ENCODE assay signal across 8 mouse cellular contexts in genomic region chr8:111337311-111337889, GRCm38 (mm10). TPM values are rescaled to one million over a fixed set of nuclear protein-coding genes. Genes with fewer than 3 reads are reported as not detected.
DNase-seq lines count a peak whose midpoint lies in the region; ATAC-seq and TF ChIP-seq lines count a peak whose summit lies in the region.

No protein-coding gene starts in this region.

- ATAC-seq in forebrain, embryonic 15.5 days (replicated peaks), result no peak
- ATAC-seq in kidney, embryonic 16.5 days (ENCODE audit: low FRiP score, low TSS enrichment), result no peak; the same call in 1 of the 2 replicates

- H3K27ac ChIP-seq in ES-E14 (ENCODE audit: insufficient read depth, low read depth, low read length, poor library complexity, severe bottlenecking), result no peak overlapping the region
- no peak overlapping the region for H3K27ac ChIP-seq in forebrain, embryonic 15.5 days (replicated peaks)
- no peak overlapping the region for H3K27ac ChIP-seq in kidney, embryonic 16.5 days (ENCODE audit: low read length)

- H3K4me2 ChIP-seq in forebrain, embryonic 15.5 days (replicated peaks), result peak overlapping the region; percentile 55
- H3K4me2 ChIP-seq in kidney, embryonic 16.5 days (replicated peaks; ENCODE audit: low read depth, low read length), result peak overlapping the region; percentile 95

- in situ Hi-C loops in ES-E14 (cut with MboI; ENCODE audit: low sequenced_read_pairs in 2 of 2, unreplicated experiment in 2 of 2), result no loop called here

- H3K36me3 ChIP-seq in ES-E14 (ENCODE audit: control insufficient read depth, insufficient read depth, low read length, poor library complexity, severe bottlenecking), result no peaks in the 10 kb centered on the region
- no peaks in the 10 kb centered on the region for H3K36me3 ChIP-seq in forebrain, embryonic 15.5 days
- no peaks in the 10 kb centered on the region for H3K36me3 ChIP-seq in kidney, embryonic 16.5 days (ENCODE audit: insufficient read depth, low read length)
- H3K36me3 ChIP-seq in megakaryocyte, embryonic 14.5 days (replicated peaks; ENCODE audit: low read length), result peaks cover 6% of the 10 kb centered on the region

- H3K4me3 ChIP-seq in ES-E14 (ENCODE audit: insufficient read depth in 1 of 2, low read depth in 1 of 2, low read length in 2 of 2, poor library complexity in 1 of 2, severe bottlenecking in 1 of 2), result peak overlapping the region; percentile 62 to 69
- H3K4me3 ChIP-seq in forebrain, embryonic 15.5 days, result peak overlapping the region; percentile 37
- H3K4me3 ChIP-seq in kidney, embryonic 16.5 days (ENCODE audit: low read length), result peak overlapping the region; percentile 58
- peak overlapping the region; percentile 95 for H3K4me3 ChIP-seq in megakaryocyte, embryonic 14.5 days (replicated peaks)

- H3K4me1 ChIP-seq in ES-E14 (ENCODE audit: control insufficient read depth in 2 of 2, insufficient read depth in 2 of 2, low read length in 2 of 2, poor library complexity in 1 of 2), result no peaks in the 10 kb centered on the region; a peak in 1 of 4 replicates
- H3K4me1 ChIP-seq in forebrain, embryonic 15.5 days, result peaks cover 10% of the 10 kb centered on the region
- peaks cover 8% of the 10 kb centered on the region for H3K4me1 ChIP-seq in kidney, embryonic 16.5 days (ENCODE audit: insufficient read depth, low read length)
- peaks cover 21% of the 10 kb centered on the region for H3K4me1 ChIP-seq in megakaryocyte, embryonic 14.5 days

- H3K27me3 ChIP-seq in forebrain, embryonic 15.5 days, result peaks cover 12% of the 10 kb centered on the region; the same call in 1 of the 2 replicates
- no peaks in the 10 kb centered on the region for H3K27me3 ChIP-seq in kidney, embryonic 16.5 days (ENCODE audit: insufficient read depth, low read length)
- H3K27me3 ChIP-seq in megakaryocyte, embryonic 14.5 days (replicated peaks), result peaks cover 14% of the 10 kb centered on the region

- DNase-seq in 3134 (ENCODE audit: extremely low read depth, insufficient read length, low spot score) (peak; percentile 60), ES-E14 (ENCODE audit: low read depth, low spot score) (no peak)
- no peak for DNase-seq in retina, embryonic 14.5 days (ENCODE audit: low spot score)
- no peak for DNase-seq in cerebellum, postnatal 4 days (ENCODE audit: low spot score in 2 of 2)
- DNase-seq in spleen, postnatal 14 days (ENCODE audit: low spot score in 2 of 2), result no peak

- H3K9me3 ChIP-seq in ES-E14 (ENCODE audit: control insufficient read depth, insufficient read depth, low read depth, low read length), result no peaks in the 10 kb centered on the region
- no peaks in the 10 kb centered on the region for H3K9me3 ChIP-seq in forebrain, embryonic 15.5 days
- no peaks in the 10 kb centered on the region for H3K9me3 ChIP-seq in kidney, embryonic 16.5 days (ENCODE audit: low read length)
- no peaks in the 10 kb centered on the region; the same call in 1 of the 2 replicates for H3K9me3 ChIP-seq in megakaryocyte, embryonic 14.5 days

- WGBS in forebrain, embryonic 15.5 days, result 28% methylated on average over 17 of the region's 17 CpGs
- WGBS in kidney, embryonic 16.5 days, result 22% methylated on average over 17 of the region's 17 CpGs

- peak overlapping the region; percentile 36; the same call in 1 of the 2 replicates for H3K9ac ChIP-seq in ES-E14 (ENCODE audit: insufficient read depth, low read depth, low read length, poor library complexity, severe bottlenecking)
- peak overlapping the region; percentile 8; the same call in 1 of the 2 replicates for H3K9ac ChIP-seq in forebrain, embryonic 15.5 days (replicated peaks)
- H3K9ac ChIP-seq in kidney, embryonic 16.5 days (replicated peaks; ENCODE audit: low read length), result peak overlapping the region; percentile 64

TF ChIP-seq in ES-E14, 5 proteins besides CTCF, POLR2A, EP300 and RAD21:
- TF ChIP-seq HCFC1 (IDR thresholded peaks at IDR 0.05; ENCODE audit: borderline replicate concordance, insufficient read depth, low read length) (no peak), ZNF384 (IDR thresholded peaks at IDR 0.05; ENCODE audit: low read depth, low read length) (no peak), ZC3H11A (IDR thresholded peaks at IDR 0.05; ENCODE audit: borderline replicate concordance, low read depth, low read length) (no peak), MAFK (IDR thresholded peaks at IDR 0.05; ENCODE audit: insufficient read depth, low read depth, low read length) (no peak), CHD2 (IDR thresholded peaks at IDR 0.05; ENCODE audit: low read depth, low read length) (no peak)

RNA-seq across cellular contexts. Expression of gene Mlkl, which starts 0.6 kb away (rescaled TPM):
- 0.95 and 1.2 TPM in 2 replicates for total RNA-seq in ES-E14 (2012; rRNA removed)
- polyA plus RNA-seq in forebrain, embryonic 15.5 days (2015; fragmentation: Nextera tagmentation; extraction: Ambion mirVana), result 0.33 and 0.56 TPM in 2 replicates
- 1.8 and 2.5 TPM in 2 replicates for polyA plus RNA-seq in kidney, embryonic 16.5 days (2015; fragmentation: Nextera tagmentation; extraction: Ambion mirVana)
- polyA plus RNA-seq in megakaryocyte, embryonic 14.5 days (2012; ENCODE audit: insufficient read depth, low replicate concordance), result 3.8 TPM in 1 of 2 replicates, not detected in the other

RNA-seq across cellular contexts. Expression of gene Rfwd3, which starts 37.4 kb away (rescaled TPM):
- total RNA-seq in ES-E14 (2012; rRNA removed), result 43.1 and 73.8 TPM in 2 replicates
- polyA plus RNA-seq in forebrain, embryonic 15.5 days (2015; fragmentation: Nextera tagmentation; extraction: Ambion mirVana), result 34.3 and 34.9 TPM in 2 replicates
- polyA plus RNA-seq in kidney, embryonic 16.5 days (2015; fragmentation: Nextera tagmentation; extraction: Ambion mirVana), result 71.9 and 74.9 TPM in 2 replicates
- polyA plus RNA-seq in megakaryocyte, embryonic 14.5 days (2012; ENCODE audit: insufficient read depth, low replicate concordance), result 0.69 TPM in 1 of 2 replicates, not detected in the other

RNA-seq across cellular contexts. Expression of gene Fa2h, which starts 56.2 kb away (rescaled TPM):
- total RNA-seq in ES-E14 (2012; rRNA removed), result not detected in 2 replicates
- not detected in 2 replicates for polyA plus RNA-seq in forebrain, embryonic 15.5 days (2015; fragmentation: Nextera tagmentation; extraction: Ambion mirVana)
- polyA plus RNA-seq in kidney, embryonic 16.5 days (2015; fragmentation: Nextera tagmentation; extraction: Ambion mirVana), result 1.7 and 1.8 TPM in 2 replicates
- not detected in 2 replicates for polyA plus RNA-seq in megakaryocyte, embryonic 14.5 days (2012; ENCODE audit: insufficient read depth, low replicate concordance)

Comparison
In these comparisons a context has a peak if more than half of its experiments do, and no peak if none do; other contexts are left out.
1. H3K4me3 ChIP-seq: peak in every context shown above with its lines; median percentile 95 in megakaryocyte, embryonic 14.5 days; 66 in ES-E14; 58 in kidney, embryonic 16.5 days; 37 in forebrain, embryonic 15.5 days.
2. H3K9ac ChIP-seq: peak in every context shown above with its lines; median percentile 64 in kidney, embryonic 16.5 days; 36 in ES-E14; 8 in forebrain, embryonic 15.5 days.
3. RNA of gene Rfwd3, which starts 37.4 kb away (polyA plus RNA-seq): 71.9 to 74.9 TPM in kidney, embryonic 16.5 days and 34.3 to 34.9 TPM in forebrain, embryonic 15.5 days; 0.69 TPM in megakaryocyte, embryonic 14.5 days; every median in the first group is over 10 times any median in the second.